ENCODE assay signal across 28 mouse cellular contexts in genomic region chr5:30609094-30609493, GRCm38 (mm10). TPM values are rescaled to one million over a fixed set of nuclear protein-coding genes. Genes with fewer than 3 reads are reported as not detected.
DNase-seq lines count a peak whose midpoint lies in the region; ATAC-seq and TF ChIP-seq lines count a peak whose summit lies in the region.
"Had no signal": no experiment of that assay in that cellular context is flagged by ENCODE, and none has a peak within 500 bp of the region (broad histone marks: within the 10 kb centered on the region; RNA-seq: fewer than 3 reads in every experiment).

No protein-coding gene starts in this region.

- peak; percentile 27 for TF ChIP-seq CTCF in hindbrain, postnatal 0 days (IDR thresholded peaks at IDR 0.05; ENCODE audit: low read depth)
- 0 out of 2 replicates have a peak, but pooled peaks have one; percentile 15 for TF ChIP-seq CTCF in midbrain, postnatal 0 days (IDR thresholded peaks at IDR 0.05)

- no peaks in the 10 kb centered on the region for H3K27me3 ChIP-seq in hindbrain, postnatal 0 days (ENCODE audit: insufficient read depth, low read length)
- H3K27me3 ChIP-seq in hindbrain, embryonic 13.5 days, result no peaks in the 10 kb centered on the region
- no peaks in the 10 kb centered on the region for H3K27me3 ChIP-seq in midbrain, postnatal 0 days (ENCODE audit: insufficient read depth, low read length)
- no peaks in the 10 kb centered on the region for H3K27me3 ChIP-seq in midbrain, embryonic 15.5 days (replicated peaks)
- H3K27me3 ChIP-seq: CH12.LX; embryonic facial prominence, embryonic 13.5 days; embryonic facial prominence, embryonic 15.5 days; forebrain, embryonic 12.5 days had no signal

- ATAC-seq in hindbrain, postnatal 0 days, result no peak
- ATAC-seq in hindbrain, embryonic 13.5 days (ENCODE audit: low FRiP score), result no peak
- ATAC-seq in midbrain, postnatal 0 days (ENCODE audit: low FRiP score), result no peak
- no peak for ATAC-seq in midbrain, embryonic 15.5 days (replicated peaks)
- ATAC-seq: activated CD4-positive, CD25-positive, alpha-beta regulatory T cell, adult 4 months; CD4-positive, CD25-positive, alpha-beta regulatory T cell, adult 4 months; forebrain, embryonic 14.5 days; forebrain, embryonic 16.5 days had no signal

- DNase-seq in adrenal gland, postnatal 14 days, result peak; percentile 36
- DNase-seq in adrenal gland, postnatal 10 days, result no peak
- DNase-seq in hindbrain, postnatal 0 days (ENCODE audit: low spot score), result no peak
- DNase-seq in midbrain, postnatal 0 days (ENCODE audit: low spot score), result no peak
- DNase-seq in right cerebral cortex, postnatal 25 days, result no peak
- DNase-seq: adrenal gland, adult 8-10 months; adrenal gland, postnatal 36 days; B cell, adult 2 months; cerebellum, adult 11-12 months; cerebellum, adult 2 months; cerebellum, adult 9-10 months; cerebellum, postnatal 10 days; cerebellum, postnatal 25 days; embryo, embryonic 11 days had no signal

- no peak overlapping the region for H3K9ac ChIP-seq in hindbrain, postnatal 0 days (replicated peaks; ENCODE audit: low read length)
- no peak overlapping the region for H3K9ac ChIP-seq in hindbrain, embryonic 13.5 days
- H3K9ac ChIP-seq in midbrain, postnatal 0 days (replicated peaks; ENCODE audit: low read length, poor library complexity, severe bottlenecking), result no peak overlapping the region
- H3K9ac ChIP-seq in midbrain, embryonic 15.5 days, result no peak overlapping the region
- H3K9ac ChIP-seq: embryonic facial prominence, embryonic 13.5 days; embryonic facial prominence, embryonic 15.5 days; forebrain, embryonic 12.5 days had no signal

- H3K9me3 ChIP-seq in hindbrain, postnatal 0 days (ENCODE audit: low read length), result no peaks in the 10 kb centered on the region
- H3K9me3 ChIP-seq in hindbrain, embryonic 13.5 days, result no peaks in the 10 kb centered on the region
- no peaks in the 10 kb centered on the region for H3K9me3 ChIP-seq in midbrain, postnatal 0 days (ENCODE audit: low read length)
- no peaks in the 10 kb centered on the region for H3K9me3 ChIP-seq in midbrain, embryonic 15.5 days
- H3K9me3 ChIP-seq: embryonic facial prominence, embryonic 13.5 days; embryonic facial prominence, embryonic 15.5 days; forebrain, embryonic 10.5 days; forebrain, embryonic 12.5 days had no signal

- WGBS in hindbrain, postnatal 0 days, result 94% methylated on average over 7 of the region's 7 CpGs
- WGBS in hindbrain, embryonic 13.5 days, result 91% methylated on average over 7 of the region's 7 CpGs
- WGBS in midbrain, postnatal 0 days, result 92% methylated on average over 7 of the region's 7 CpGs
- WGBS in midbrain, embryonic 15.5 days, result 90% methylated on average over 7 of the region's 7 CpGs

- no peak overlapping the region for H3K27ac ChIP-seq in hindbrain, postnatal 0 days
- no peak overlapping the region for H3K27ac ChIP-seq in hindbrain, embryonic 13.5 days
- H3K27ac ChIP-seq in midbrain, postnatal 0 days (ENCODE audit: low read depth, low read length), result no peak overlapping the region
- no peak overlapping the region for H3K27ac ChIP-seq in midbrain, embryonic 15.5 days
- H3K27ac ChIP-seq: embryonic facial prominence, embryonic 13.5 days; embryonic facial prominence, embryonic 15.5 days; forebrain, embryonic 10.5 days; forebrain, embryonic 12.5 days had no signal

- H3K4me1 ChIP-seq in hindbrain, postnatal 0 days (ENCODE audit: insufficient read depth, low read length), result peaks cover 5% of the 10 kb centered on the region; the same call in 1 of the 2 replicates
- H3K4me1 ChIP-seq in hindbrain, embryonic 13.5 days (replicated peaks), result peaks cover 8% of the 10 kb centered on the region
- H3K4me1 ChIP-seq in midbrain, postnatal 0 days (ENCODE audit: insufficient read depth, low read length), result no peaks in the 10 kb centered on the region
- H3K4me1 ChIP-seq in midbrain, embryonic 15.5 days, result no peaks in the 10 kb centered on the region

- H3K4me3 ChIP-seq in hindbrain, postnatal 0 days (ENCODE audit: low read length), result no peak overlapping the region
- no peak overlapping the region for H3K4me3 ChIP-seq in hindbrain, embryonic 13.5 days
- no peak overlapping the region for H3K4me3 ChIP-seq in midbrain, postnatal 0 days (ENCODE audit: low read depth, low read length)
- no peak overlapping the region for H3K4me3 ChIP-seq in midbrain, embryonic 15.5 days
- H3K4me3 ChIP-seq: embryonic facial prominence, embryonic 13.5 days; embryonic facial prominence, embryonic 15.5 days; erythroblast, embryonic 14.5 days; forebrain, embryonic 10.5 days; forebrain, embryonic 12.5 days had no signal

- no peaks in the 10 kb centered on the region for H3K36me3 ChIP-seq in hindbrain, postnatal 0 days (ENCODE audit: insufficient read depth, low read length)
- no peaks in the 10 kb centered on the region for H3K36me3 ChIP-seq in hindbrain, embryonic 13.5 days
- no peaks in the 10 kb centered on the region for H3K36me3 ChIP-seq in midbrain, postnatal 0 days (ENCODE audit: insufficient read depth, low read length)
- H3K36me3 ChIP-seq in midbrain, embryonic 15.5 days (replicated peaks), result no peaks in the 10 kb centered on the region
- H3K36me3 ChIP-seq: embryonic facial prominence, embryonic 13.5 days; embryonic facial prominence, embryonic 15.5 days; forebrain, embryonic 10.5 days; forebrain, embryonic 12.5 days had no signal

- H3K4me2 ChIP-seq in hindbrain, postnatal 0 days (ENCODE audit: low read depth, low read length), result no peak overlapping the region
- H3K4me2 ChIP-seq in hindbrain, embryonic 13.5 days, result no peak overlapping the region
- H3K4me2 ChIP-seq in midbrain, postnatal 0 days (ENCODE audit: low read depth, low read length, poor library complexity, severe bottlenecking), result no peak overlapping the region
- no peak overlapping the region for H3K4me2 ChIP-seq in midbrain, embryonic 15.5 days
- H3K4me2 ChIP-seq: embryonic facial prominence, embryonic 13.5 days; embryonic facial prominence, embryonic 15.5 days; forebrain, embryonic 12.5 days had no signal

RNA-seq across cellular contexts. Expression of gene Kcnk3, which starts 21.1 kb away (rescaled TPM):
- total RNA-seq in adrenal gland, postnatal 14 days (2021), result 678 and 701 TPM in 2 replicates
- total RNA-seq in adrenal gland, postnatal 10 days (2021), result 100 to 1,000 TPM; 549 to 558 TPM
- 23.2 and 30.3 TPM in 2 replicates for total RNA-seq in hindbrain, postnatal 0 days (2014; rRNA removed)
- polyA plus RNA-seq in hindbrain, postnatal 0 days (2015; fragmentation: Nextera tagmentation; extraction: Ambion mirVana), result 11.5 and 12.7 TPM in 2 replicates
- 4.3 and 4.5 TPM in 2 replicates for polyA plus RNA-seq in hindbrain, embryonic 13.5 days (2015; fragmentation: Nextera tagmentation; extraction: Ambion mirVana)
- total RNA-seq in midbrain, postnatal 0 days (2014; rRNA removed), result 18.8 and 21.8 TPM in 2 replicates
- polyA plus RNA-seq in midbrain, postnatal 0 days (2015; fragmentation: Nextera tagmentation; extraction: Ambion mirVana), result 12.2 and 12.3 TPM in 2 replicates
- 6.7 and 7.4 TPM in 2 replicates for polyA plus RNA-seq in midbrain, embryonic 15.5 days (2015; fragmentation: Nextera tagmentation; extraction: Ambion mirVana)
- total RNA-seq: CH12.LX; common myeloid progenitor, adult 5-6 weeks; MEL had no signal
- polyA plus RNA-seq: activated CD4-positive, CD25-positive, alpha-beta regulatory T cell, adult 4 months; erythroblast, embryonic 14.5 days had no signal

RNA-seq across cellular contexts. Expression of gene Slc35f6, which starts 38.6 kb away (rescaled TPM):
- total RNA-seq in adrenal gland, postnatal 14 days (2021), result 33.9 and 38.9 TPM in 2 replicates
- 10 to 100 TPM; 30.4 to 34.6 TPM for total RNA-seq in adrenal gland, postnatal 10 days (2021)
- total RNA-seq in hindbrain, postnatal 0 days (2014; rRNA removed), result 70.6 and 95.8 TPM in 2 replicates
- polyA plus RNA-seq in hindbrain, postnatal 0 days (2015; fragmentation: Nextera tagmentation; extraction: Ambion mirVana), result 29.6 and 31.3 TPM in 2 replicates
- polyA plus RNA-seq in hindbrain, embryonic 13.5 days (2015; fragmentation: Nextera tagmentation; extraction: Ambion mirVana), result 29.9 and 30.7 TPM in 2 replicates
- 62.5 and 65.3 TPM in 2 replicates for total RNA-seq in midbrain, postnatal 0 days (2014; rRNA removed)
- polyA plus RNA-seq in midbrain, postnatal 0 days (2015; fragmentation: Nextera tagmentation; extraction: Ambion mirVana), result 25.1 and 30.9 TPM in 2 replicates
- 33.0 and 33.1 TPM in 2 replicates for polyA plus RNA-seq in midbrain, embryonic 15.5 days (2015; fragmentation: Nextera tagmentation; extraction: Ambion mirVana)

RNA-seq across cellular contexts. Expression of gene Cenpa, which starts 57.5 kb away (rescaled TPM):
- total RNA-seq in adrenal gland, postnatal 14 days (2021), result 39.0 and 39.1 TPM in 2 replicates
- 10 to 100 TPM; 38.0 to 54.0 TPM for total RNA-seq in adrenal gland, postnatal 10 days (2021)
- total RNA-seq in hindbrain, postnatal 0 days (2014; rRNA removed), result 27.8 and 28.1 TPM in 2 replicates
- polyA plus RNA-seq in hindbrain, postnatal 0 days (2015; fragmentation: Nextera tagmentation; extraction: Ambion mirVana), result 53.4 and 63.2 TPM in 2 replicates
- 61.6 and 69.1 TPM in 2 replicates for polyA plus RNA-seq in hindbrain, embryonic 13.5 days (2015; fragmentation: Nextera tagmentation; extraction: Ambion mirVana)
- total RNA-seq in midbrain, postnatal 0 days (2014; rRNA removed), result 8.9 and 9.4 TPM in 2 replicates
- polyA plus RNA-seq in midbrain, postnatal 0 days (2015; fragmentation: Nextera tagmentation; extraction: Ambion mirVana), result 19.6 and 22.6 TPM in 2 replicates
- polyA plus RNA-seq in midbrain, embryonic 15.5 days (2015; fragmentation: Nextera tagmentation; extraction: Ambion mirVana), result 39.4 and 45.3 TPM in 2 replicates

Comparison
In these comparisons a context has a peak if more than half of its experiments do, and no peak if none do; other contexts are left out.
1. RNA of gene Kcnk3, which starts 21.1 kb away (total RNA-seq): 678 to 701 TPM in adrenal gland, postnatal 14 days and 549 to 558 TPM in adrenal gland, postnatal 10 days; 23.2 to 30.3 TPM in hindbrain, postnatal 0 days and 18.8 to 21.8 TPM in midbrain, postnatal 0 days; every median in the first group is over 10 times any median in the second.